Mouse (Mus musculus) liver, adult (tissue): ENCODE measurements around the gene Tec.

Experiments used
- GATA4 ChIP-seq: IDR thresholded peaks from 2 replicates; pipeline ENCODE4 v1.6.1; 2014; ENCODE audit warnings: mild to moderate bottlenecking, low read length; ENCODE audit not compliant: insufficient replicate concordance

The Tec gene

DNA sequence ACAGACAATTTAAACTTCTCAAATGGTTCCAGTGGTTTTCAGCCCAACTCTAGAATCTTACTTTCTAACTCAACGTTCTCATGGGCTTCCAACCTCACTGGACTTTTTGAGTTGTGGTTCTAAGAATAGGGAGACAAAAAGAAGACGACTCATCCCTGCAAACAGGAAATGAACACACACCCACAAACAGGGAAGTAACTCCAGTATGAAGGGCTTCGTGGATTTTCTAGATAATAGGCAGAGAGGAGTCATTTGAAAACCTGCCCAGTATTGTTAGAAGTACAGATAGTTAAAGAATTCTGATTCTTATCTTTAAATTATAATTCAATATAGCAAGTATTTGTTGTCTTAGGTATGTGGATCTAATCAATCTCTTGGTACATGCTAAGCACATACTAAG, 47.6 kb downstream of the Tec start:
- TF ChIP-seq GATA4 = no peak

DNA sequence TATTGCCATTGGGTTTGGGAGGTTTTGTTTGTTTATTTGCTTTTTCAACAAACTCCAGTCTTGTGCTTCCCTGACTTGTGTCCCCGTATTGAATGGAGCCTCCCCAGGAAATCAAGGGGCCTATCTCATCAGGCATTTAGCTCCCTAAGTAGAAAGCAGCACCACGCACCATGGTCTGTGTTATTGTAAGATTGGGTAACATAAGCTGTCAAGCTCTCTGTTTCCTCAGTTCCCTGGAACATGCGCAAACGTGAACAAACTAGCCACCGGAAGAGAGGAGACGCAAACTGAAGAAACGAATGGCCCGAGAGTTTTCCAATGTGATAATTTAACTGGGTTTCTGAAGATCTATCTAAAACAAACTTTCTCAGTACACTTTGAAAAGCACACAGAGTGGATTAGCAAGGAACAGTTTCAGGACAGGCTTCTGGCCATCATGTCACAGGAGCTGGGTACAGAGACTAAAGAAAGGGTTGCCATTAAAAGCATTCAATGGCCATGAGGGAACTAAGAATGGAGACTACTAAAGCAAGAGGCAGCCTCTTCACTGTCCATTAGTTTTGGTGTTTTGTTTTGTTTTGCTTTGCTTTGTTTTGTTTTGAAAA, 48.1 kb downstream of the Tec start:
- TF ChIP-seq GATA4 = no peak

DNA sequence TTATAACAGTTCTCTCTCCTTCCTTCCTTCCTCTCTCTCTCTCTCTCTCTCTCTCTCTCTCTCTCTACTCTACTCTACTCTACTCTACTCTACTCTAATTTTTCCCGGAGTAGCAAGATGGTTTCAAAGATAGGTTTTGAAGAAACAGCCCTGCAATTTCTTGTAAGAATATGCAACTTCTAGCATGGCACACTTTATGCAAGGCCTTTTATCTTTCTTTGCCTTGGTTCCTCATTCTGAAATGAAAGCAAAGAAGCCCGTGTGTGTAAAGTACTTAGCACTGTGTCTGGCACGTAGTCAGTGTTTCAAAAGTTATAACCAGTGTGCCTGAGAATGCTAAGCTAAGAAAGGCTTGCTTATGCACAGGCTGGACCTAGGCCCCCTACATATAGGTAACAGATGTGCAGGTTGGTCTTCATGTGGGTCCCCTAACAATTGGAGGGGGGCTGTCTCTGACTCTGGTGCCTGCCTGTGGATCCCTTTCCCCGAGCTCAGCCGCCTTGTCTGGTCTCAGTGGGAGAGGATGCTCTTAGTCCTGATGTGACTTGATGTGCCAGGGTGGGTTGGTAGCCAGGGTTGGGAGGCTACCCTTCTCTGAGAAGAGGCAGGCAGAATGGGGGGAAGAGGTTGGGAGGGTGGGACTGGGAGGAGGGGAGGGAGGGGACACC, 49.6 kb downstream of the Tec start:
- TF ChIP-seq GATA4 = no peak

DNA sequence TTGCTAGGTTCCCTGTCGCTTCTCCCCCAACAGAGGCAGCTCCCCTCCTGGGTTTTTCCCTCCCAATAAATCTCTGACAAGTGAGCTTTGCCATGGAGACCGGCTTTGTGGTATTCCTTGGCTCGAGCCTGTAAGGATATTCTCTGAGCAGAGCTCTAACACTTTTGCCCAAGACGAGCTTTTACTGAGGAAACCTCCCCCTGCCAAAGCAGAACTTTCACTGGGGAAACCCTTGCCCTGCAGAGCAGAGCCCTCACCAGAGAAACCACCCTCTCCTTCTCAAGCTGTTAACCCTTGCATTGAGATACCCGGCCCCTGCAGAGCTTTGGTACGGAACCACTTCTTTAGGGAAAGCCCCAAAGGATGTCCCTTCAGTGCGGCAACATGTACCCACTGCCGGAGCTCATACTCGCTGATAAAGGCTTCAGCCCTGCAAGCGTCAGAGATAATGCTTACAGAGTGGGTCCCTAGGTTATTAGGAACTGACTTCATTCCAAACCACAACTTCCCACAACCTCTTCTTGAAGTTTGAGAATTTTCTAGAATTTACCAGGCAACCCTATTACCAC, 50.7 kb downstream of the Tec start:
- TF ChIP-seq GATA4 = no peak

DNA sequence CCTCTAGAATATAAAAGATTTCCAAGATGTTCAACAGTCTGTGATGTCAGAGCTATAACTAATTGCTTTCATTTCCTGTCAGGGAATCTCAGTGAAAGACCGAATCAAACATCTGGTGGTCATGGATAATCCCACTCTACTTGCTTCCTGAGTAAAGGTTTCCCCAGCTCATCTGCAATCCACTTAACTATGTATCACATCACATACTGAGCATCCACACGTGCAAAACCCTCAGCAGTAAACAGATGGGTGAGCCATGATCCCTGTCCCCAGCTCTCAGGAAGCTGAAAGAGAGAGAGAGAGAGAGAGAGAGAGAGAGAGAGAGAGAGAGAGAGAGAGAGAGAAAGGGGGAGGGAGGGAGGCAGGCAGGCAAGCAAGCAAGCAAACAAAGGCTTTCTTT, 51.8 kb downstream of the Tec start:
- no peak for TF ChIP-seq GATA4

DNA sequence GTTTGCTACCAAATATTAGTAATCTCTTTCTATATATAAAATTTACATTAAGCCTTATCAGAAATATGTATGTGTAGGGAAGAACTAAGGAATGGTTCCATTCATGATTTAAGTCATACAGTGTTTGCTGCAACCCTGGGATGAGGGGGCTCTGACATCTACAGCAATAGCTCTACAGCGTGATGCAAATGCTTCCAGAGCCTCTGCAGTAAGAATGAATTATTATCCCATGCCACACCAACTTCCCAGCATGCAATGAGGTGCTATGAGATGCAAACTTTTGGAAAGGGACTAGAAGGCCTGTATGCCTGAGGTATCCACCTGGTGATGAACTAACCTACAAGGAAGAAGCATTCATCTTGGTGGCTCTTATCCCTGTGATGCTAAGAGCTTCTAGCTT, 52.2 kb downstream of the Tec start:
- no peak for TF ChIP-seq GATA4

DNA sequence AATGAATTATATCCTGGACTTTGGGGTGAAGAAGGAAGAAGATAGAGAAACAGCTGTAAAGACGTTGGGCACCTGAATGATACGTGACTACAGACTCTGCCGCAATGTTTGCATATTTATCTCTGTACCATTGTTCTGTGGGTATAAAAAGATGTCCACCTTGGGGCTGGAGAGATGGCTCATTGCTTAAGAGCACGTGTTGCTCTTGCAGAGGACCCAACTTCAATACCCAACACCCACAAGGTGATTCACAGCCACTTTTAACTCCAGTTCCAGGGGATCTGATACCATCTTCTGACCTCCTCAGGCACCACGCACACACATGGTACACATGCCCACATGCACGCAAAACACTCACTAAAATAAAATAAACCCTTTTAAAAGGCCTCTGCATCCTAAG, 52.9 kb downstream of the Tec start:
- TF ChIP-seq GATA4 = no peak

DNA sequence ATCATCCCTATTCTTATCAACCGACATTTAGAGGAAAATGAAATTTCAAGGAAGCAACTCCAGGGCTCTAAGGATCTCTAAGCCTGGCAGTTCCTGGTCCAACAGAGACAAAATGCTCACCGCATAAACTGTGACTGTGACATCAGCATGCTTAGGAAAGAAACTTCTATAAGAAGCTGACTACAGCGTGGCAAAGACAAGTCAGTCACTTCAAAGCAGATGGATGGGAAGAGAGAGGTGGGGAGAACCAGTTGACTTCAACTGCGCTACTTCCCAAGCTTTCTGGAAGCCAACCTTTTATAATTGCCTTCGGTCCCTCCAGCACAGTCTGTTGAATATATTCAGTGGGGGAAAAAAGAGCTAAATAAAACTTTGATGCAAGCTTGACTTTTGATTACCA, 54.2 kb downstream of the Tec start:
- TF ChIP-seq GATA4 = no peak

DNA sequence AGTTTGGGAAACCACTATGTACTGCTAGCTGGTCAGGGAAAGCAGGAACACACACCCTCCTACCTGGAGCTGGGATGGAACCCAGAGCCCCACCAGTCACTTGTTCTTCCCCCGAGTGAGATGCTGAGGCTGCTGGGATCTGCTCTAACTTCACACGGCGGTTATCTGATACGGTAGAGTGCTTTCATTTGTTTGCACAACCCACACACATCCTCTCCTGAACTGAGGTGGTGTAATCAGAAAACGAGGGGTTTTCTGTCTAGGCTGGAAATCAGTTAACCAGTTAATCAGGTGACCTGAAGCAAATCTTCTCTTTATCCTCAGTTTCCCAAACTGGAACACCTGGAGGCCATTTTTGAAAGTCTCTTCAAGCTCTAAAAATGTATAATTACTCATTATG, 55.4 kb downstream of the Tec start:
- TF ChIP-seq GATA4 = no peak

DNA sequence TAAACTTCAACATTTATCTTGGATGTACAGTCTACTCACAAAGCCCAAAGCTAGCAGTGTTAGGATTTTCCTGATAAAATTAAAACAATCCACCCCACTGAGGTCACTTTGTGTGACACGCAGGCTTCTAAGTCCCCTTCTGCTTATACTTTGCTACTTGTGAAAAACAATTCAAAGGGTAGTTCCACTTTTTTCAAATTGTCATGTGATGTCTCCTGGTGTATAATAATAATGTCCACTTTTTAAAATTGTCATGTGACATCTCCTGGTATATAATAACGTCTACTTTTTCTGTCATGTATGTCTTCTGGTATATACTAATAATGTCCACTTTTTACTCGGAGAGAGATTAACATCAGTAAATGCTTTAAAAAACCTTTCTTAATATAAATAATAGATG, 56.0 kb downstream of the Tec start:
- no peak for TF ChIP-seq GATA4

DNA sequence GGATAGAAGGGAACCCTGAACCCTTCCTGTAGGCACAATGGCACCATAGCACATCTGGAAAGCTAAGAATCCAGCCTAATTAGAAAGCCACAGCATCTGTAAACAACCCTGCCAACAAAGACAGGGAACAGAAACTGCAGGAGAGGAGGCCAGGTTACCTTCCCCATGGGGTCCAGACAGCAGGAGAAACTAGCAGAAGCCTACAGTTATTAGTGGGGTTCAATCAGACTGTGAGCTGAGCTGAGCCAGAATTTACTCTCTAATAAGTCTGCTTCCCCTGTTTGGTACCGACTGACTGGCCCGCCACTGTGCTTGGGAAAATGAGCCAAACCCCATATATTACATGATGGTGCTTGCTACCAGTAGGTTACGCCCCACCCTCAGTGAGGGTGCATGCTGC, 56.9 kb downstream of the Tec start:
- TF ChIP-seq GATA4 = no peak

DNA sequence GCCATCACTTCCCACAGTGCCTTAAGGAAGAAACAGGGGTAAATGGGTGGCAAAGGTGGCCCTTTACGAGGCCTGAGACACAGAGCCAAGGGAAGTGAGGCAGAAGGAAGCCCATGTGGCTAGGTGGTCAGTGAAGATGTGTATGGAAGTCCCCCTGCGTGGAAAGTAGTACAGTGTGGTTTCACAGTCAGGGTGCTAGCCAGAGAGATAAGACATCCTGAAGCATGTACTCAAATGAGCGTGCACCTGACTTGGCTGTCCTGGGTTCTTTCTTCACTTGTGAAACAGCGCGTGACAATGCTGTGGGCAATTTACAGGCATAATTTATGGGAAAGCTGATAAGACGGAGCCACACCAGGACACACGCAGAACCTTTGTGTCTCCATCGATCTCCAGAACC, 57.3 kb downstream of the Tec start:
- no peak for TF ChIP-seq GATA4

DNA sequence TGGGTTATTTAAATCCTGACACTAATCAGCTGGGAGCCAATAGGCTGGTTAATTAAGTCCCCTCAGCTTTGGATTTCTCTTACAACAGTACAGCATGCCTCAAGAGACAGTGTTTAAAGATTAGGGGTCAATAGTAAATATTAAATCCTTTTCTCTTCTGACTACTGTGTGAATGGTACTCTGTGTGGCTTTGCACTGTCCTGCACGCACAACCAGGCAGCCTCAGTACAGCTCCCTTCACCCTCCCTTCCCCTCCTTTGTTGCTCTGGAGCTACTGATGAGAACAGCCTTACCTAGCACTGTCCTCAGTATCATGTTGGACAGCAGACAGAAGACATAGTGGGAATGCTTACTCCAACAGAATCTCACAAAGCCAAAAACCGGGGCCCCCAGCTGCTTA, 58.8 kb downstream of the Tec start:
- TF ChIP-seq GATA4 = no peak

DNA sequence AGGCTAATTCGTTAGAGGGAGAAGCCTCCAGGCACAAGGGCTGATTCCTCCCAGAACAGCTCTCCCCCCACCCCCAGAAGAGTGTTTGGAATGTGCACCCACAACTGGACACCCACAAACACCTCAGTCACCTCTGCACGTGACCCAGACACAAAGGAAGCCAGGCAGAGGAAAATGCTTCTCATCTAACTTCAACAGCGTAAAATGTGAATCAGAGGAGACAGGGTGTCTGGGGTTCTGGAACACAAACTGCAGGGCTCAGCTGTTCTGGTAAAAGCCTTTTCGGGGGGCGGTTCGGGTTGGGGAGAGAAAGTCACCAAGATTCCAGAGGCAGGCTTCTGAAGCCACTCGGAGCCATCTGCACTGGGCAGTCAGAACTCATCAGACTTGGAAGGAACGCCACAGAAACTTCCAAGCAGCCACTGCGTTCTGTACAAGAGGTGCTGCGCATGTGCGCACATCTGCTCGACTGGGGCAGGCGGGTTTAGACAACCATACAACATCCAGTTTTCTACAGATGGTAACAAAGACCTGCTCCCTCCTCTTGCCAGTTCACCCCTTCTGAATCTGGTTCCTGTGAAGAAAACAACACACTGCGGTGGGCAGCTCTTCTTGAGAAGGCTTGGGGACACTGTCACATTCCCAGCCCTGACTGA, 59.7 kb downstream of the Tec start:
- no peak for TF ChIP-seq GATA4

DNA sequence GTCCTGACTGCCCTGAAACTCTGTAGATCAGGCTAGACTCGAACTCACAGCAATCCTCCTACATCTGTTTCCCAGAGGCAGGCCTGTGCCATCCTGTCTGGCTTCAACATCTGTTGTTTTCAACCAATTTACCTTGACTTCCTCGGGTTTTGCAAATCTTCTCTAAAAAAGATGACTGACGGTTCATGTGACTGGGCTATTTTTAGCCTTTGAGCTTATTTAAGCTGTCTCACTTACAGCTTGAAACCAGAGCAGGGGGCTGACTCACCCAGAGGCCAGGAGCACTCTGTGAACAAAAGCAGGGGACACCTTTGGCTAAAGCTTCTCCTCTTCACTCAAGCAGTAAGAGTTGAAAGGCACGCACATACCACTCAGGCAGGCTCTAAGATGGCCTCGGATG, 65.4 kb downstream of the Tec start:
- no peak for TF ChIP-seq GATA4

DNA sequence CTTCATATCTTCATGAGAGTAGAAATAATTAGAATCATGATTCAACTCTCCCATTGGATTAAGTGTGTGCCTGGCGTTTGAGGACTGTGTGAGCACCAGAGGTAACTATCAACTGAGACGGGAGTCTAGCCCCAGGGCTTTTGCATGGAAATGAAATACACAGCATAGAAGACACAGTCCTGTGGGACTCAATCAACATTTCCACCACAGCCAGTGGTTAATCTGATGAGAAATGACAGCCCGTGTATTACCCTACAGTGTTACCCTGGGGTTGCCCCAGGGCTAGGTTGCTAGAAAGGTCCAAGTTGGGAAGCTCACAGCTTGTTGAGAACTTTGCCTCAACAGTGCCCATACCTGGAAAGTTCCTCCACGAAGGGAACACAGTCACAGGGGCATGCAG, 69.7 kb downstream of the Tec start:
- TF ChIP-seq GATA4 = no peak
